Mouse (Mus musculus): ENCODE results near the gene Rchy1. TPM values are rescaled to one million over a fixed set of nuclear protein-coding genes. Genes with fewer than 3 reads are reported as not detected.
A peak's percentile ranks its signal among the peaks of the same experiment; 100 is the strongest.

Gene Rchy1
- polyA plus RNA-seq, 1 experiment from 2014 or later = 66.1 TPM

GRCm38 (mm10) chr5:91911384-91912106 is 51.3 kb downstream of the Rchy1 start:
- in situ Hi-C loops (cut with MboI; ENCODE audit: low pct_unique_long_range_greater_than_20kb) = no loop called here
- CTCF ChIA-PET = interaction anchor here (0.9 kb wide), 1 partner anchor 9 kb away, joined by 3 read pairs; no protein-coding TSS in a partner anchor
- no peak for DNase-seq (ENCODE audit: low read depth, low spot score)
- TF ChIP-seq CTCF (IDR thresholded peaks at IDR 0.05) = no peak
- POLR2A ChIA-PET = interaction anchor here (0.6 kb wide), 1 partner anchor 467 kb away, joined by 3 read pairs; no protein-coding TSS in a partner anchor
- H3K27me3 ChIP-seq = no peaks in the 10 kb centered on the region
- ATAC-seq = no peak

GRCm38 (mm10) chr5:91910616-91911015 is 52.3 kb downstream of the Rchy1 start:
- peak; percentile 74 for DNase-seq (ENCODE audit: low read depth, low spot score)

GRCm38 (mm10) chr5:91909010-91909620 is 53.8 kb downstream of the Rchy1 start:
- ChIA-PET CTCF (interaction anchor here (1.5 to 1.8 kb wide), 3 partner anchors 11 to 52 kb away, joined by 3 to 5 read pairs (median 3); no protein-coding TSS in a partner anchor), POLR2A (interaction anchor here (0.7 to 0.8 kb wide), 2 partner anchors 52 to 446 kb away, joined by 3 read pairs; no protein-coding TSS in a partner anchor)
- ATAC-seq = peak; percentile 37
- in situ Hi-C loops (cut with MboI; ENCODE audit: low pct_unique_long_range_greater_than_20kb) = no loop called here
- DNase-seq (ENCODE audit: low read depth, low spot score) = peak; percentile 89
- no peaks in the 10 kb centered on the region for H3K27me3 ChIP-seq
- TF ChIP-seq CTCF (IDR thresholded peaks at IDR 0.05) = no peak

More at GRCm38 (mm10) chr5:91910616-91911015, 52.3 kb downstream of the Rchy1 start:
- H3K27me3 ChIP-seq = no peaks in the 10 kb centered on the region
- no peak for TF ChIP-seq CTCF (IDR thresholded peaks at IDR 0.05)
- in situ Hi-C loops (cut with MboI; ENCODE audit: low pct_unique_long_range_greater_than_20kb) = no loop called here
- CTCF ChIA-PET = interaction anchor here (1.7 to 1.8 kb wide), 2 partner anchors 12 to 50 kb away, joined by 3 to 5 read pairs; no protein-coding TSS in a partner anchor
- POLR2A ChIA-PET = no interaction called here
- peak; percentile 57 for ATAC-seq

Other genes starting within 250 kb of the Rchy1 start
- gene Odaph, start 24.4 kb upstream of the Rchy1 start, polyA plus RNA-seq (2021) = 1.5 TPM
- 13.7 TPM for gene Cdkl2, start 80.8 kb upstream of the Rchy1 start, polyA plus RNA-seq (2021)
- 125 TPM for gene G3bp2, start 120.7 kb upstream of the Rchy1 start, polyA plus RNA-seq (2021)
- gene Uso1, start 174.9 kb upstream of the Rchy1 start, polyA plus RNA-seq (2021) = 96.2 TPM

Data from Patski (cell line).